Mouse (Mus musculus): ENCODE measurements at regions not wholly inside any gene's neighbourhood (a gene's known extent, or its start where the extent isn't known, plus 50 kb on each side); places are given as distances from the start of the nearest gene placed in this dataset.

- no peak for DNase-seq (ENCODE audit: extremely low spot score in 1 of 2, low spot score in 1 of 2)
Observed at GRCm38 (mm10) chr8:113916649-113917048, 68.1 kb upstream of the Adamts18 start.

- no peak for DNase-seq (ENCODE audit: extremely low spot score in 1 of 2, low spot score in 1 of 2)
Observed at GRCm38 (mm10) chr8:113917197-113917596, 68.7 kb upstream of the Adamts18 start.

DNA sequence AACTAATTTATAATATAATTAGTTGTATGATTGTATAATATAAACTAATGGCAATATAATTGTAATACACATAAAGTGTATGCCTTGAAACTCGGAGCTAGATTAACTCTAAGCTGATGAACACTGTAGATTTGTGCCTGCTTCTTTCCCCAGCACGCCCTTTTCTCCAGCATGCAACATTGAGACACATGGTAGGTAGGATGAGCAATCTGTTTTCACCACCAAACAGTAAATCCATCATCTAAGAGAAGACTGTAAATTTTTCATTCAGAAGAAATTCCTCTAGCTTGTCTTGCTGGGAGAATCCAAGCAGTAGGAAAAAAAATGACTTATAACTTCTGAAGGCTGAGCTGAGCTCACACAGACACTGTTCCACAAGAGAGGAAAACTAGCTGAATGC lies 71.8 kb upstream of the Adamts18 start:
- DNase-seq (ENCODE audit: extremely low spot score in 1 of 2, low spot score in 1 of 2), result peak in 1 of 2 experiments; percentile 46

DNA sequence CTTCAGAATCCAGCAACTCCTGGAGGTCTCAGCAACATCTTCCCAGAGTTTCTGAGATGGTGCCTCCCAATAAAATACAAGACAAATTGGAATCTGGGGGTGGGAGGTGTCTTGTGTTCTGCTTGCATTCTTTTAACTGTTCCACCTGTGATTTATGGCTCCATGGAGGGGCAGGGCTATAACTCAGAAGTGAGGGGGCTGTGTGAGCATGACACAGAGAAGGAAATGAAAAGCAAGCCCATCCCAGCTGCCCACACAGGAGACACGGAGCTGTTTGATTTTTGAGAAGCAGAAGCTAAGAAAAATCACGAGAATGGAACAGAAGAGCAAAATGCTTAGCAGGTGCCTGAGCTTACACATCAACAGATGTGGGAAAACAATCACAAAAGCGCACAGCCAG lies 74.8 kb upstream of the Adamts18 start:
- DNase-seq (ENCODE audit: extremely low spot score in 1 of 2, low spot score in 1 of 2), result peak in 1 of 2 experiments; percentile 38

GRCm38 (mm10) chr8:113953721-113954120 lies 105.2 kb upstream of the Adamts18 start:
- DNase-seq (ENCODE audit: extremely low spot score in 1 of 2, low spot score in 1 of 2), result no peak

DNA sequence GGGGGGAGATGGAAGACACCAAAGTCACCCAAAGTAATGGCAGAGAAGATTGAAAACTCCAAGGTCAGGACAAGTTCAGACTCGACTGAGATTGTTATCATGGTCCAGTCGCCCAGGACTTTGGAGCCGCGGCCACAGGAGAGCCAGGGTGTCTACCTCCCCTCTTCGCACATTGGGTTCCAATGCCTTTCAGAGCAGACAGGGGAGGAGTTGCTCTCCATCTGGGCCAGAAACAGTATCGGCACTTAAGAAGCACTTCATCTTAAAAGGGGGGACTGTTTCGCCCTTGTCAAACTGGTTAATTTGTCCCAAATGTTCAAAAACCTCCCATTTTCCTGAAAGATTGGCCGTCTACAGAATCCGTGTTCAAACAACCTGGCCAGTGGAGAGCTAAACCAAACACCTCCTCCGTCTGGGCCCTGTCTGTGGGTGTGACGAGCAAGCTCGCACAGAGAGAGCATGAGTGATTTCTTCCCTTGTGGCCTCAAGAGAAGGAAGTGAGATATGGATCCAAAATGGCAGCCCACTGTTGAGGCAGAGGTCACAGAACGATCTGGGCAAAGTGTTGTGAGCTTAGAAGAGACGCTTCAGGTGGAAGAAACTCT lies 108.0 kb upstream of the Adamts18 start:
- no peak for DNase-seq (ENCODE audit: extremely low spot score in 1 of 2, low spot score in 1 of 2)

- DNase-seq (ENCODE audit: extremely low spot score in 1 of 2, low spot score in 1 of 2), result no peak
Observed at GRCm38 (mm10) chr8:113957821-113958220, 109.3 kb upstream of the Adamts18 start.

GRCm38 (mm10) chr8:113975810-113976209 lies 127.3 kb upstream of the Adamts18 start:
- no peak for DNase-seq (ENCODE audit: extremely low spot score in 1 of 2, low spot score in 1 of 2)

GRCm38 (mm10) chr8:113976626-113977025 lies 128.1 kb upstream of the Adamts18 start:
- DNase-seq (ENCODE audit: extremely low spot score in 1 of 2, low spot score in 1 of 2), result no peak

DNA sequence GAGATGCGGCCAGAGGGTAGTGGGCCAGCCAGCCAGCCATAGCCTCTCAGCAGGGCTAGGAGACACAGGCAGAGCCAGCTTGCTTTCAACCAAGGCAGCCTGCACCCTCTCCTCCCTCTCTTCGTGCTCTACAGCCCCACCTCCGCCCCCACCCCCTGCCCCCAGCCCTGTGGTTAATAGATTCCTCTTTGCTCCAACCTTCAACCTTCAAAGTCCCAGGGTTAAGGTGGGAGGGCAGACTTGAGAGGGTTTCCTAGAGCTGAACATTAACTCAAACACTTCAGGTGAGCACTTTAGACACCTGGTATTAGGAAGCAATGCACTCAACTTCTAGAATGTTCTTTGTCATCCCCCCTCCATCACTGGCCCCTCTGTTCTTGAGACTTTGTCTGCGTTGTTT lies 128.5 kb upstream of the Adamts18 start:
- DNase-seq (ENCODE audit: extremely low spot score in 1 of 2, low spot score in 1 of 2), result no peak

DNA sequence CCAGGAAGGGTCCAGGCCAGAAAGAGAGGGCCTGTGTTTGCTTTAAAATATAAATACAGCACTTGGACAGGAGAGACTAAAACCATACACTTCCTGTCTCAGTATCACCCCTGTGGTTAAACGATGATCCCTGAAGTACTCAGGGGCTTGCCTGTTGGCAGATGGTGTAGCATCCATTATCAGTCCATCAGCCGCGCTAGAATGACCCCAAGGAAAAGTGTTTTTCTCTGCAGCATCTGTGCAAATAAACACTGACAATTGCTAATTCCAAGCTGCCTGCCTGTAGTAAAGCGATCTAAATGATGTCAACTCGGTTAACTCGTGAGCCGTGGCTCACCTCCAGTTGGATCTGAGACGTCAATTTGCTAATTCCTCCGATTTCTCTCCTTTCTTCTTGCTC lies 130.4 kb upstream of the Adamts18 start:
- DNase-seq (ENCODE audit: extremely low spot score in 1 of 2, low spot score in 1 of 2), result no peak

DNA sequence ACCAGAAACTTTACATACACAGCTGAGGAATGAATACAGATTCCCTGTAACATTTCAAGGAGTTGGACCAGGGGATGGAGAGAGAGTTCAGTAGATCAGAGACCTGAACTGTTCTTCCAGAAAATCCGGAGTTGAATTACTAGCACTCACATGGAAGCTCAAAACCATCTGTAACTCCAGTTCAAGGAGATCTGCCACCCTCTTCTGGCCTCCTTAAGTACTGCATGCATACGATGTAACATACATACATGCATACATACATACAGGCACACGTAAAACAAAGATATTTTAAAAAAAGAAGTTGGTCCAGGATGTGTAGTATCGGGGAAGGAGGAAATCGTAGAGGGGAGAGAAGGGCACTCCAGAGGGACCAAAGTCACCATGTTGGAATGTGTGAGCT lies 131.3 kb upstream of the Adamts18 start:
- DNase-seq (ENCODE audit: extremely low spot score in 1 of 2, low spot score in 1 of 2), result peak in 1 of 2 experiments; percentile 8

DNA sequence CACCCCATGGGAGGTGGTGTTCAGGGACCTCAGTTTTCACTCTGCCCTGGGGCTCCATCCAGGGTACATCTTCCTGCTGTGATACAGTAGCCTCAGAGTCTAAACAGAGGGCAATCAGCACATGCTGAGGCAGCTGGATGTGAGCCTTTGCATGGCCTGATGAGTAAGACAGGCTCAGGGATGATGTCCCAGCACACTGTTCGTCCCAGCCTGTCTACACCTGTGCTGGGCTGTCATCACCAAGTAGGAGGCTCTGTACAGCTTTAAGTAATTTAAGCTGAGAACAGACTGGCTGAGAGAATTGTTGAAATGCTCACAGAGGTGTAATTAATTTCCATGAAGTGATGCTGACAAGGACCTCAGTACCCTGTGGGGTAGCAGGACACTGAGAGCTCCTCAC lies 132.8 kb upstream of the Adamts18 start:
- DNase-seq (ENCODE audit: extremely low spot score in 1 of 2, low spot score in 1 of 2), result no peak

DNA sequence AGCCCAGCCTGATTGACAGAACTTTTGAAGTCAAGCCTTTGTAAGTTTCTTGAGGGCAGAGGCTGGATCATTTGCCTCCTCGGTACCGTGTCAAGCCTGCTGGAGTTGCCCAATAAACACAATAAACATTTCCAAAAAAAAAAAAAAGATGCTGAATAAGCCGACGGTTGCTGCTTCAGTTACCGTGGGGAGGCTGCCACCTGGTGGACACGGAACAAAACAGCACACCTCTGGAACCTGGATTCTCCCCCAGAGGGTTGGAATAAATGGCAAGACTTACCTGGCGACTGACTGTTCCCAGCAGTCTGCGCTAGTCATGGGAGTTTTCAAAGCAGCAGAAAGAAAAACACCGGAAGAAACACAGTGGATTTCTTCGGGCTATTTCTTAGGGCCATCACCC lies 136.3 kb upstream of the Adamts18 start:
- peak in 1 of 2 experiments; percentile 82 for DNase-seq (ENCODE audit: extremely low spot score in 1 of 2, low spot score in 1 of 2)

- DNase-seq (ENCODE audit: extremely low spot score in 1 of 2, low spot score in 1 of 2), result no peak
Observed at GRCm38 (mm10) chr8:113985471-113985870, 136.9 kb upstream of the Adamts18 start.

DNA sequence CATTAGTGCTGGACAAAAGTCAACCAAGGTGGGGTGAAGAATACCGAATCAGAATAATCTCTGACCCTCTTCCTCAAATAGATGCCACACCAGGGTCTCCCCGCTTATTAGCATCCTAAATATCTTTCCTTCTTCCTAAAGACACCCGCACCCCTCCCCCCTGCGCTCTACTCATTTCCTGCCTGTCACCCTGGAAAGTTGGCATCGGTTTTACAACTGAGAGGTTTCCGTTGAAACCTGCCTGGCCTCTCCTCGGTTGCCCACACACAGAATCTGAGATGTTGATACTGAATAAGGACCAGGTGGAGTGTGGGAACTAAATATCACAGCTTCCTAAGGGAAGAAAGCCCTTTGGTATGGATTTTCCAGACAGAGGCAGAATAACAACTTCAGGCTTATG lies 137.4 kb upstream of the Adamts18 start:
- no peak for DNase-seq (ENCODE audit: extremely low spot score in 1 of 2, low spot score in 1 of 2)

GRCm38 (mm10) chr8:113990718-113991117 lies 142.2 kb upstream of the Adamts18 start:
- DNase-seq (ENCODE audit: extremely low spot score in 1 of 2, low spot score in 1 of 2), result no peak

DNA sequence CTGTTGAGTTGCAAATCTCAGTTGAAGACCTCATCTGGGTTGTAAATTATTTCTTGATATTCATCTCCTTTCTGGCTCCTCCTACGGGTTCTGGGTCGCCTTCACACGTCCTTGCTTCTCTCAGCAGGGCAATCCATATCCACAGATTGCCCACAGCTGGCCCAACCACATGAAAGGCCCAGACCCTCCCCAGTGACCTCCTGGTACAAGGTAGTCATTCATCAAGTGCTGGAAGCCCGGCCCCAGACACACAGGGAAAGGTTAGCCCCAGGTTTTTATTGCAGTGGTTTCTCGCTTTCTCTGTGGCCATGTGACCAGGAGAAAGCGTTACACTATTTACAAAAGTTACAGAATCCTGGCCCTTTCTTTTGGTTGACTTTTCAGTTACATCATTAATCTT lies 134.5 kb upstream of the Nudt7 start:
- DNase-seq (ENCODE audit: extremely low spot score in 1 of 2, low spot score in 1 of 2), result no peak

GRCm38 (mm10) chr8:114001674-114002073 lies 131.7 kb upstream of the Nudt7 start:
- DNase-seq (ENCODE audit: extremely low spot score in 1 of 2, low spot score in 1 of 2), result no peak

DNA sequence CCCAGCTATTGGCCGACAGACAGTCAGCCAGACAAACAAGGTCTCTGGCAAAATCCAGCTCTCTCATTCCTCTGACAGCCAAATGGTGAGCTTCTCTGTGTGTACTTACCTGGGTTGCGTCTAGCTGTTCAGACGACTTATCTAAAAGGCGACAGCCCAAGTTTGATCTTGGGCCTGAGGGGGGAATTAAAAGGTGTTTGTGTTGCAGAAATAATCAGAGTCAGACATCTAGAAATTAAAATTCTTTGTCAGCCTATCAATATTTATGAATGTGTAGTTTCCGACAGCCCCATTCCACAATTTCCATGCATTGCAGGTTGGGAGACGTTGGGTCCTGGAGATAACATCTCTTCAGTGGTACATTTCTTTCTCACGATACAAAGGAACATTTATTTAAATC lies 128.9 kb upstream of the Nudt7 start:
- DNase-seq (ENCODE audit: extremely low spot score in 1 of 2, low spot score in 1 of 2), result no peak

GRCm38 (mm10) chr8:114006587-114006986 lies 126.8 kb upstream of the Nudt7 start:
- DNase-seq (ENCODE audit: extremely low spot score in 1 of 2, low spot score in 1 of 2), result no peak

DNA sequence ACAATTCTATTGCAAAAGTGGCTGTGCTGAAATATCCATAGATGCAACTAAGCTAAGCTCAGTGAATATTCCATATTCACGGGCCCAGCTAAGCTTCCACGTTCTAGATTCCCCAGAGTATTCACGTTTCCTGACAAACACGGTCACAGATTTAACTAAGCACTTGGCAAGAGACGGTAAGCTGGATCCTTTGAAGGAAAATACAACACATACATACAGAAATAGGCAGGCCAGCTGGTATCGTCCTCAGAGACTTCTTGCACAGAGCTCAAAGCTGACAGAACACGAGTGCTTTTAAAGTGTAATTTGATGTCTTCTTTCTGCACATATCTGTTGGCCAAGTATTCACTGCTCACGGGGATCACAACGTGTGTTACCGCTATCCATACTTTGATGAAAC lies 126.3 kb upstream of the Nudt7 start:
- DNase-seq (ENCODE audit: extremely low spot score in 1 of 2, low spot score in 1 of 2), result peak; percentile 57 to 63

DNA sequence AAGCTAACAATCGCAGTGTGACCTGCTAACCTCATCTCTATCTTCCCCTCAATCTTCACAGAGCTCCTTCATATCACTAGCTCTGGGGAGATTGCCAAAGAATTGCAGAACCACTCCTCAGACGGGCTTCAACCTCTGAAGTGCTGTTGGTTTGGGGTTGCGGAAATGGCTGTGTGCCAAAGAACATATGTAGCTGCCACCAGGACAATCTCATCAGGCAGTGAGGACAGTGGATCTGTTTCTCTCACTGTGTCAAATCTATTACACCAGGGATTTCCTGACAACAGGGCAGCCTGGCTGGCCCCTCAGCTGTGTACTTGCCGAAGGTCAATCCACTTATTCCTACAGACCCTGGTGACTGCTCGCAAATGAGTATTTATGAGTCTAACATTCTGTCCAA lies 115.0 kb upstream of the Nudt7 start:
- no peak for DNase-seq (ENCODE audit: extremely low spot score in 1 of 2, low spot score in 1 of 2)
